In genomic region chr7:134937927-134938609, GRCm38 (mm10) we compare ENCODE assay signal across 9 mouse cellular contexts. TPM values are rescaled to one million over a fixed set of nuclear protein-coding genes. Genes with fewer than 3 reads are reported as not detected.
DNase-seq lines count a peak whose midpoint lies in the region; ATAC-seq and TF ChIP-seq lines count a peak whose summit lies in the region.
"Had no signal": no experiment of that assay in that cellular context is flagged by ENCODE, and none has a peak within 500 bp of the region (broad histone marks: within the 10 kb centered on the region; RNA-seq: fewer than 3 reads in every experiment).

Gene Fam196a (minus strand): TSS chr7:134938430.

- H3K4me2 ChIP-seq in embryonic facial prominence, embryonic 15.5 days (replicated peaks): peak within 1 kb of the TSS; percentile 96
- H3K4me2 ChIP-seq in lung, embryonic 14.5 days: peak within 1 kb of the TSS; percentile 95

- H3K4me1 ChIP-seq in embryonic facial prominence, embryonic 15.5 days: peaks cover 17% of the 10 kb centered on the region
- peaks cover 10% of the 10 kb centered on the region; the same call in 1 of the 2 replicates for H3K4me1 ChIP-seq in lung, embryonic 14.5 days (ENCODE audit: insufficient read depth)

- peak; percentile 55 for TF ChIP-seq CTCF in lung, embryonic 14.5 days (IDR thresholded peaks at IDR 0.05; ENCODE audit: low read depth)

- DNase-seq in layer of hippocampus, adult 11-12 months (ENCODE audit: low spot score): peak; percentile 63
- DNase-seq in layer of hippocampus, adult 9-10 months (ENCODE audit: low spot score): no peak
- peak; percentile 36 to 49 for DNase-seq in heart, postnatal 14 days
- DNase-seq in layer of hippocampus, postnatal 25 days (ENCODE audit: extremely low spot score in 1 of 2, low spot score in 1 of 2): peak; percentile 60 to 64
- peak; percentile 80 for DNase-seq in lung, embryonic 14.5 days
- peak; percentile 65 for DNase-seq in ovary, postnatal 36 days (ENCODE audit: low spot score)
- DNase-seq in B cell, adult 2 months: no peak

- H3K9me3 ChIP-seq in embryonic facial prominence, embryonic 15.5 days (replicated peaks): no peaks in the 10 kb centered on the region
- H3K9me3 ChIP-seq in lung, embryonic 14.5 days (ENCODE audit: low read depth, low read length): no peaks in the 10 kb centered on the region

- intact Hi-C loops in heart, postnatal 14 days (cut with DNase I): no loop called here

- WGBS in embryonic facial prominence, embryonic 15.5 days: under 1% methylated on average over 69 of the region's 71 CpGs
- 1% methylated on average over 61 of the region's 71 CpGs for WGBS in lung, embryonic 14.5 days

- ATAC-seq in embryonic facial prominence, embryonic 15.5 days (ENCODE audit: insufficient number of reproducible peaks, low FRiP score, low TSS enrichment, low read depth): peak; percentile 84
- peak; percentile 93 for ATAC-seq in lung, embryonic 14.5 days (ENCODE audit: insufficient read depth)

- H3K27ac ChIP-seq in embryonic facial prominence, embryonic 15.5 days (replicated peaks): no peak within 1 kb of the TSS
- no peak within 1 kb of the TSS for H3K27ac ChIP-seq in lung, embryonic 14.5 days (ENCODE audit: low read depth)

- H3K4me3 ChIP-seq in embryonic facial prominence, embryonic 15.5 days (replicated peaks): peak within 1 kb of the TSS; percentile 54
- peak within 1 kb of the TSS; percentile 51 for H3K4me3 ChIP-seq in lung, embryonic 14.5 days (ENCODE audit: low read depth, low read length)

- H3K36me3 ChIP-seq in embryonic facial prominence, embryonic 15.5 days: no peaks in the 10 kb centered on the region
- H3K36me3 ChIP-seq in lung, embryonic 14.5 days (ENCODE audit: insufficient read depth): no peaks in the 10 kb centered on the region
- H3K36me3 ChIP-seq: G1E had no signal

- H3K27me3 ChIP-seq in embryonic facial prominence, embryonic 15.5 days: peaks cover 10% of the 10 kb centered on the region
- H3K27me3 ChIP-seq in lung, embryonic 14.5 days (ENCODE audit: insufficient read depth, low read length): peaks cover 5% of the 10 kb centered on the region; the same call in 1 of the 2 replicates

- H3K9ac ChIP-seq in embryonic facial prominence, embryonic 15.5 days: peak within 1 kb of the TSS; percentile 42
- H3K9ac ChIP-seq in lung, embryonic 14.5 days: peak within 1 kb of the TSS; percentile 46

RNA-seq across cellular contexts. Expression of gene Fam196a, which starts in this region (rescaled TPM):
- 2.5 and 2.9 TPM in 2 replicates for polyA plus RNA-seq in embryonic facial prominence, embryonic 15.5 days (2015; fragmentation: Nextera tagmentation; extraction: Ambion mirVana)
- total RNA-seq in heart, postnatal 14 days (2021): not detected
- total RNA-seq in layer of hippocampus, postnatal 25 days (2021): 10 to 100 TPM; 11.8 to 12.3 TPM
- 3.5 and 4.8 TPM in 2 replicates for polyA plus RNA-seq in lung, embryonic 14.5 days (2014; fragmentation: Nextera tagmentation; extraction: Ambion mirVana)
- polyA plus RNA-seq: G1E had no signal

Comparison
In these comparisons a context has a peak if more than half of its experiments do, and no peak if none do; other contexts are left out.
1. RNA of gene Fam196a (total RNA-seq): 11.8 to 12.3 TPM in layer of hippocampus, postnatal 25 days; not detected in heart, postnatal 14 days; every median in the first group is over 10 times any median in the second.
2. DNase-seq: peak in layer of hippocampus, adult 11-12 months (single experiment), layer of hippocampus, postnatal 25 days (2 of 2), lung, embryonic 14.5 days (single experiment) and ovary, postnatal 36 days (single experiment); none in layer of hippocampus, adult 9-10 months (single experiment) and B cell, adult 2 months (0 of 2).
3. Peak in DNase-seq in heart, postnatal 14 days; RNA of the gene not detected or under 1 TPM.